Mouse (Mus musculus) kidney, embryonic 16.5 days (tissue): ENCODE measurements around the gene Tmem102. TPM values are rescaled to one million over a fixed set of nuclear protein-coding genes. Genes with fewer than 3 reads are reported as not detected.
A peak's percentile ranks its signal among the peaks of the same experiment; 100 is the strongest.

Experiments
- ATAC-seq: fragments of 200-750 bp; cut with Nextera tagmentation; 2 replicates; pipeline ENCODE4 v1.8.0; 2017; ENCODE audit warnings: moderate TSS enrichment; ENCODE audit not compliant: low FRiP score, low TSS enrichment
- H3K27ac ChIP-seq: fragments of 300-500 bp; sonication (generic); 2 replicates; pipeline ENCODE4 v1.5.1; 2014; ENCODE audit warnings: low read length
- H3K27me3 ChIP-seq: fragments of 300-500 bp; sonication (generic); 2 replicates; pipeline ENCODE4 v1.6.1; 2014; ENCODE audit warnings: low read length, control low read depth, mixed read lengths; ENCODE audit not compliant: insufficient read depth
- H3K36me3 ChIP-seq: fragments of 300-500 bp; sonication (generic); 2 replicates; pipeline ENCODE4 v1.6.1; 2014; ENCODE audit warnings: low read length, control low read depth, mixed read lengths; ENCODE audit not compliant: insufficient read depth
- H3K4me1 ChIP-seq: fragments of 300-500 bp; sonication (generic); 2 replicates; pipeline ENCODE4 v1.6.1; 2014; ENCODE audit warnings: low read length, control low read depth, mixed read lengths; ENCODE audit not compliant: insufficient read depth
- H3K4me2 ChIP-seq: fragments of 300-500 bp; sonication (generic); replicated peaks from 2 replicates; pipeline ENCODE4 v1.6.1; 2014; ENCODE audit warnings: low read depth, low read length
- H3K4me3 ChIP-seq: fragments of 300-500 bp; sonication (generic); 2 replicates; pipeline ENCODE4 v1.5.1; 2014; ENCODE audit warnings: mild to moderate bottlenecking, low read length
- H3K9ac ChIP-seq: fragments of 300-500 bp; sonication (generic); replicated peaks from 2 replicates; pipeline ENCODE4 v1.6.1; 2014; ENCODE audit warnings: low read length
- H3K9me3 ChIP-seq: fragments of 300-500 bp; sonication (generic); 2 replicates; pipeline ENCODE4 v1.6.1; 2016; ENCODE audit warnings: low read length, control low read depth
- WGBS: fragments of 180-500 bp; shearing (Covaris S2); extraction: QIAGEN DNeasy Blood & Tissue Kit; methylation state at CpG from one replicate; pipeline ENCODE4 v1.1.7; 2014; 5-methylcytosine and 5-hydroxymethylcytosine counted together
- polyA plus RNA-seq: library from polyadenylated mRNA; unstranded; fragments of >200 nt; fragmentation: Nextera tagmentation; extraction: Ambion mirVana; gene quantifications from 2 replicates; pipeline ENCODE4 v1.2.1, GENCODE M21; 2015

Gene Tmem102
- polyA plus RNA-seq, 1 experiment from 2014 or later: 10.2 TPM

DNA sequence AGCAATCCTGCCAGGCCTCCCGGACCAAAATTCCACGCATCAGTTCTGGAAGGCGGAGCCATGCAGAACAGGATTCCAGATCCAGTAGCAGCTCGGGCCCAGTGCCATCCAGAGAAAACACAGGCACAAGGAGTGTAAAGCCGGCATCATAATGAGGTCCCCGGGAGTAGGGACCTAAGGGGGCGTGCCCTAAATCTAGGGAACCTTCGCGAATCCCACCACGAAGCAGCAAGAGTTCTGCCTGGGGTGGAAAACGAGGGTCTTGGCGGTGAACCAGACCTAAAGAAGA lies 828 bp downstream of the Tmem102 start:
- Histone ChIP-seq H3K4me1 (peaks cover 52% of the 10 kb centered on the region), H3K27ac (no peak overlapping the region), H3K9me3 (no peaks in the 10 kb centered on the region), H3K27me3 (peaks cover 23% of the 10 kb centered on the region), H3K4me3 (peak overlapping the region; percentile 66), H3K4me2 (peak overlapping the region; percentile 98), H3K9ac (peak overlapping the region; percentile 52), H3K36me3 (no peaks in the 10 kb centered on the region)
- no peak for ATAC-seq
- 8% methylated on average over 12 of the region's 12 CpGs for WGBS

DNA sequence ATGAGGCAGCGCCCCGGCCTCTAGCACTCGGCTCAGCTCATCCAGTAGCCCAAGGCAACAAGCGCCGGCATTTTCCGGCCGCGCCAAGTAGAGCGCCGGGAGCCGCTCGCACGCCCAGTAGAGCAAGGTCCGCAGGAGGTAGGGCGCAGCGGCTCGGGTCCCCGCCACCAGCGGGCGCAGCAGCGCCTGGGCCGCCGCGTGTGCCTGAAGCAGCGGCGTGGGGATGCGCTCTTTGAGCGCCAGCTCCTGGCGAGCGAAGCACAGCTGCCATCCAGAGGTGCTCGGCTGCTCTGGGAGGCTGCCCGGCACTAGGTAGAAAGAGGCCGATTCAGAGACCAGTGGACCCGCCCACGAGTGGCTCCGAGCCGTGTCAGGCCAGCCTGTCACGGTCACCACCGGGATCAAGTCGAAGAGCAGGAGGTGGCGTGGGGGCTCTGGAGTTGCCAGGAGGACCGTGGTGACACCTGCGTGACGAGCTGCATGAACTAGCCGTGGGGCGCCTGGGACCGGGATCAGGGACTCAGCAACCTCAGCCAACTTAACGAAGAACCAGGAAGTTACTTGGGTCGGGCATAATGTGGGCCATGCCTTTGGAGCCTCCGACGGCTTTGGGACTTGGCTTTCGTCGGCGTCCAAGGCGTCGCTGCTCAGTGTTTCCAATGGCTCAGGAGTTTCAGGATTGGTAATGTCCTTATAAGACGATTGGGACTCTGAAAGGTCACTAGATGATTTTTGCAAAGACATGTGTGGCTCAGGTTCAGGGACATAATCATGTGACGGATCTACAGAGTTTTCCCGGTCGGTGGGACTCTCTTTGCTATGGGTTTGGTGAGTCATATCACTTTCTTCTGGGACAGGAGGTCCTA lies 1.4 kb downstream of the Tmem102 start:
- peaks cover 23% of the 10 kb centered on the region for H3K27me3 ChIP-seq
- no peaks in the 10 kb centered on the region for H3K36me3 ChIP-seq
- ATAC-seq: peak; percentile 50
- H3K4me2 ChIP-seq: peak overlapping the region; percentile 98
- no peaks in the 10 kb centered on the region for H3K9me3 ChIP-seq
- H3K4me3 ChIP-seq: peak overlapping the region; percentile 66
- H3K4me1 ChIP-seq: peaks cover 57% of the 10 kb centered on the region
- WGBS: 2% methylated on average over 60 of the region's 60 CpGs
- peak overlapping the region; percentile 78 for H3K9ac ChIP-seq
- peak overlapping the region; percentile 41; the same call in 1 of the 2 replicates for H3K27ac ChIP-seq

GRCm38 (mm10) chr11:69803328-69803727 lies 2.1 kb downstream of the Tmem102 start:
- H3K9ac ChIP-seq: peak overlapping the region; percentile 78
- peak; percentile 6; the same call in 1 of the 2 replicates for ATAC-seq
- 2% methylated on average over 12 of the region's 12 CpGs for WGBS
- peak overlapping the region; percentile 41; the same call in 1 of the 2 replicates for H3K27ac ChIP-seq
- peak overlapping the region; percentile 98 for H3K4me2 ChIP-seq
- peak overlapping the region; percentile 66 for H3K4me3 ChIP-seq
- peaks cover 23% of the 10 kb centered on the region for H3K27me3 ChIP-seq
- H3K4me1 ChIP-seq: peaks cover 59% of the 10 kb centered on the region
- no peaks in the 10 kb centered on the region for H3K9me3 ChIP-seq
- no peaks in the 10 kb centered on the region for H3K36me3 ChIP-seq

DNA sequence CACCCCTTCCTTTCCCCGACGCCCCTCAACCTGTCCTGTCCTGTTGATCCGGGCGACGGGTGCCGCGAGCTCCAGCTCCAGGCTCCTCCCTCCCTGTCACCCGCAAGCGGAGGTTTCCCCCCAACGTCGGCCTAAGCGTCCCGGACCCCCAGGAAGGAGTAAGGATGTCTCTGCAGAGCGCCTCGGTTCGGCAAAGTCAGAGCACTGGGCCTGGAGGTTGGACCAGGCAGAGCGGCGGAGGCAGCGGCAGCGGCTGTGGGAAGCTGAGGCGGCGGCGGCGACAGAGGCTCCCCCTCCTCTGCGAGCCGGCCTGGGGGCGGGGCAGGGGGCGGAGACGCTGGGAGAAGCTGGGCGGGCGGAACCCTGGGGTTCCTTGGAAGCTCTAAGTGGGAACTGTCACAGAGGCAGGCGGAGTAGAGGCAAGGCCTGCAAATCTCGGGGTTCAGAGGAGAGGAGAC lies 2.7 kb downstream of the Tmem102 start:
- Histone ChIP-seq H3K4me1 (peaks cover 59% of the 10 kb centered on the region), H3K36me3 (no peaks in the 10 kb centered on the region), H3K4me2 (peak overlapping the region; percentile 98), H3K9ac (peak overlapping the region; percentile 78), H3K4me3 (peak overlapping the region; percentile 66), H3K27me3 (peaks cover 23% of the 10 kb centered on the region), H3K27ac (0 out of 2 replicates have a peak overlapping the region, but pooled peaks have one; percentile 22), H3K9me3 (no peaks in the 10 kb centered on the region)
- ATAC-seq: peak; percentile 13; the same call in 1 of the 2 replicates
- WGBS: under 1% methylated on average over 33 of the region's 33 CpGs

DNA sequence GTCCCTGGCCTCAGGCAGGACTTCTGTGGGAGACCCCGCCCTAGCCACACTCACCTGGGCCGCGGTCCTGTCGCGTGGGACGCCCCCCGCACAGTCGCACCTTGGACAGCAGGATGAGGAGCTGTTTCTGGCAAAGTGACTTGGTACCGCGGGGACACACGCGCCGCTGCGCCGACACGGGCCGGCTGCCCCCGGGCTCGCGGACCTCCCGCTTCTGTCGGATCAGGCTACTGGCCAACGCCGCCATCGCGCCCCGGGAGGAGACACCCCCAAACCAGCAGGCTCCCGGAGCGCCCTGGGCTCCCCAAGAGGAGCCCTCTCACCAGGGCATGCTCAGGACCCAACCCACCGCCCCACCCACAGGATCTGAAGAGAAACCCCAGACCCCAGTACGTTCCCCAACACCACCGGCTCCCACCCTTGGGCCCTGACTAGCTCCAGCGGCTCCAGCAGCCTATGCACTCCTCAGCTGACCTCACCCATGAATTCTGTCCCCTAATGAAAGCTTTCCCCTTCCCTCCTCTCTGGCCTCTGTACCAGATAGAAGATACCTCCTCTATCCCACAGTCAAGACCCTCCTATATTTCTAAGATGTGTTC lies 3.9 kb downstream of the Tmem102 start, which contains the start of gene Fgf11:
Gene Fgf11, minus strand, starts transcription at position 479 of the 599 bp plus-strand sequence.
- peak within 1 kb of the TSS; percentile 66 for H3K4me3 ChIP-seq
- peaks cover 27% of the 10 kb centered on the region for H3K27me3 ChIP-seq
- peaks cover 59% of the 10 kb centered on the region for H3K4me1 ChIP-seq

GRCm38 (mm10) chr11:69800392-69801197 lies 4.8 kb downstream of the Tmem102 start:
- peaks cover 22% of the 10 kb centered on the region for H3K27me3 ChIP-seq
- no peaks in the 10 kb centered on the region for H3K36me3 ChIP-seq
- H3K9me3 ChIP-seq: no peaks in the 10 kb centered on the region
- peak overlapping the region; percentile 98 for H3K4me2 ChIP-seq
- H3K4me3 ChIP-seq: peak overlapping the region; percentile 66
- peak overlapping the region; percentile 78 for H3K27ac ChIP-seq
- peak; percentile 64 for ATAC-seq
- WGBS: under 1% methylated on average over 36 of the region's 36 CpGs
- peak overlapping the region; percentile 77 for H3K9ac ChIP-seq
- peaks cover 64% of the 10 kb centered on the region for H3K4me1 ChIP-seq

More for the DNA sequence above, 3.9 kb downstream of the Tmem102 start, which contains the start of gene Fgf11:
- H3K9ac ChIP-seq: peak within 1 kb of the TSS; percentile 78
- H3K36me3 ChIP-seq: no peaks in the 10 kb centered on the region
- peak within 1 kb of the TSS; percentile 78 for H3K27ac ChIP-seq
- under 1% methylated on average over 32 of the region's 33 CpGs for WGBS
- no peaks in the 10 kb centered on the region for H3K9me3 ChIP-seq
- H3K4me2 ChIP-seq: peak within 1 kb of the TSS; percentile 98
- ATAC-seq: no peak

- no peaks in the 10 kb centered on the region for H3K36me3 ChIP-seq
- peaks cover 63% of the 10 kb centered on the region for H3K4me1 ChIP-seq
- H3K9ac ChIP-seq: peak overlapping the region; percentile 77
- no peaks in the 10 kb centered on the region for H3K9me3 ChIP-seq
- H3K4me2 ChIP-seq: peak overlapping the region; percentile 98
- ATAC-seq: peak; percentile 0; the same call in 1 of the 2 replicates
- peaks cover 22% of the 10 kb centered on the region for H3K27me3 ChIP-seq
- 0% methylated on average over 10 of the region's 11 CpGs for WGBS
- peak overlapping the region; percentile 78 for H3K27ac ChIP-seq
- peak overlapping the region; percentile 66 for H3K4me3 ChIP-seq
Observed at GRCm38 (mm10) chr11:69800138-69800391, 5.4 kb downstream of the Tmem102 start.

GRCm38 (mm10) chr11:69799394-69800137 lies 5.9 kb downstream of the Tmem102 start:
- Histone ChIP-seq H3K9ac (0 out of 2 replicates have a peak overlapping the region, but pooled peaks have one; percentile 36), H3K4me1 (peaks cover 58% of the 10 kb centered on the region), H3K27ac (no peak overlapping the region), H3K36me3 (no peaks in the 10 kb centered on the region), H3K4me3 (peak overlapping the region; percentile 66), H3K9me3 (no peaks in the 10 kb centered on the region), H3K4me2 (peak overlapping the region; percentile 98), H3K27me3 (peaks cover 18% of the 10 kb centered on the region)
- ATAC-seq: no peak
- WGBS: 17% methylated on average over 12 of the region's 12 CpGs

DNA sequence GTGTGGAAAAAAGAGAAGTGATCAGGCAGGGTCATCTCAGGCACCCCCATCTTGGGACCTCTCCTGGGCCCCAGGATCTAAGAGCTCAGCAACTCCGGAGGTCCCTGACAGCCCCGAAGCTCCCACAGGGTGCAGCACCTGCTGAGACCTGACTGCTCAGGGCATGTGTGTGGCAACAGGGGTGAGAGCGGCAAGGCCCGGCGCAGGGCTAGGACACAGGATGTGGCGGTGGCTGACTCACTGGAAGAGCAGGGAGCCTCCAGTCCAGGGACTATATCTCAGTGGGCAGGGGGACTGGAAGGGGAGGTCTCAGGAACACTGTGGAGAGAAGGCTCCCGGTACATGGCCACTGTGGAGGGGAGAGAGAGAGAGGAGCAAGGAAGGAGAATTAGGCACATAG lies 7.5 kb downstream of the Tmem102 start:
- Histone ChIP-seq H3K4me3 (no peak overlapping the region), H3K4me2 (no peak overlapping the region), H3K36me3 (no peaks in the 10 kb centered on the region), H3K9me3 (no peaks in the 10 kb centered on the region), H3K27ac (no peak overlapping the region), H3K27me3 (peaks cover 17% of the 10 kb centered on the region), H3K9ac (no peak overlapping the region), H3K4me1 (peaks cover 44% of the 10 kb centered on the region)
- 79% methylated on average over 7 of the region's 7 CpGs for WGBS
- no peak for ATAC-seq
